Mouse (Mus musculus) neural tube, postnatal 0 days (tissue): ENCODE results near the gene H1fnt. TPM values are rescaled to one million over a fixed set of nuclear protein-coding genes. Genes with fewer than 3 reads are reported as not detected.

Experiments
- polyA plus RNA-seq: library from polyadenylated mRNA; unstranded; fragments of >200 nt; fragmentation: Nextera tagmentation; extraction: Ambion mirVana; gene quantifications from 2 replicates; pipeline ENCODE4 v1.2.1, GENCODE M21; 2015

The H1fnt gene
- polyA plus RNA-seq, result not detected in 2 replicates

GRCm38 (mm10) chr15:98257193-98257592, at the start of gene H1fnt:
TSS of gene H1fnt (minus strand) at chr15:98257293.

GRCm38 (mm10) chr15:98295628-98296551, 38.8 kb upstream of the H1fnt start, which contains the start of gene Zfp641:
TSS of gene Zfp641 (minus strand) at chr15:98296161.

GRCm38 (mm10) chr15:98234350-98234749, 22.7 kb downstream of the H1fnt start, which contains the start of gene Olfr286:
TSS of gene Olfr286 (minus strand) at chr15:98234450.

GRCm38 (mm10) chr15:98220877-98221276, 36.2 kb downstream of the H1fnt start, which contains the start of the genes Gm44579 and Olfr287:
TSS of gene Gm44579 (minus strand) at chr15:98220977.
TSS of gene Olfr287 (minus strand) at chr15:98221056.

Other genes starting within 250 kb of the H1fnt start
- gene Pfkm, start 164.7 kb downstream of the H1fnt start, polyA plus RNA-seq, result 93.8 and 101 TPM in 2 replicates
- gene Senp1, start 163.5 kb downstream of the H1fnt start, polyA plus RNA-seq, result 12.5 and 13.7 TPM in 2 replicates
- gene Asb8, start 91.7 kb downstream of the H1fnt start, polyA plus RNA-seq, result 58.5 and 60.2 TPM in 2 replicates
- gene Ccdc184, start 90.1 kb downstream of the H1fnt start, polyA plus RNA-seq, result 106 and 120 TPM in 2 replicates
- gene Olfr288, start 61.8 kb downstream of the H1fnt start, polyA plus RNA-seq, result 0.36 TPM in 1 of 2 replicates, not detected in the other
- 0.45 TPM in 1 of 2 replicates, not detected in the other for gene Gm44579, start 36.3 kb downstream of the H1fnt start, polyA plus RNA-seq
- 6.5 TPM in 2 replicates for gene Olfr287, start 36.2 kb downstream of the H1fnt start, polyA plus RNA-seq
- not detected in 2 replicates for gene Olfr286, start 22.8 kb downstream of the H1fnt start, polyA plus RNA-seq
- 8.0 and 9.8 TPM in 2 replicates for gene Zfp641, start 38.9 kb upstream of the H1fnt start, polyA plus RNA-seq
- gene Olfr285, start 60.1 kb upstream of the H1fnt start, polyA plus RNA-seq, result not detected in 2 replicates
- not detected in 2 replicates for gene Olfr284, start 83.7 kb upstream of the H1fnt start, polyA plus RNA-seq
- gene Olfr283, start 123.7 kb upstream of the H1fnt start, polyA plus RNA-seq, result not detected in 2 replicates
- gene Olfr282, start 173.9 kb upstream of the H1fnt start, polyA plus RNA-seq, result not detected in 2 replicates
- 0.14 TPM in 1 of 2 replicates, not detected in the other for gene Olfr281, start 195.3 kb upstream of the H1fnt start, polyA plus RNA-seq
- not detected in 2 replicates for gene OR5BS1P, start 212.6 kb upstream of the H1fnt start, polyA plus RNA-seq
- gene Lalba, start 225.4 kb upstream of the H1fnt start, polyA plus RNA-seq, result not detected in 2 replicates
- not detected in 2 replicates for gene Olfr279, start 235.1 kb upstream of the H1fnt start, polyA plus RNA-seq